Mouse (Mus musculus) hindbrain, embryonic 16.5 days (tissue): ENCODE measurements around the gene Mad2l1bp. TPM values are rescaled to one million over a fixed set of nuclear protein-coding genes. Genes with fewer than 3 reads are reported as not detected.

Source experiments
- ATAC-seq: fragments of 200-750 bp; cut with Nextera tagmentation; 2 replicates; pipeline ENCODE4 v1.8.0; 2017; ENCODE audit warnings: moderate TSS enrichment, moderate library complexity
- H3K27ac ChIP-seq: fragments of 300-500 bp; sonication (generic); 2 replicates; pipeline ENCODE4 v1.5.1; 2014; ENCODE audit warnings: low read depth, mild to moderate bottlenecking, control low read depth, low read length, moderate library complexity
- H3K27me3 ChIP-seq: fragments of 300-500 bp; sonication (generic); replicated peaks from 2 replicates; pipeline ENCODE4 v1.6.1; 2014; ENCODE audit warnings: low read length; ENCODE audit not compliant: control insufficient read depth, insufficient read depth
- H3K36me3 ChIP-seq: fragments of 300-500 bp; sonication (generic); 2 replicates; pipeline ENCODE4 v1.6.1; 2014; ENCODE audit warnings: mild to moderate bottlenecking, low read length, moderate library complexity, mixed read lengths; ENCODE audit not compliant: control insufficient read depth, insufficient read depth
- H3K4me1 ChIP-seq: fragments of 300-500 bp; sonication (generic); 2 replicates; pipeline ENCODE4 v1.6.1; 2014; ENCODE audit warnings: low read depth, low read length; ENCODE audit not compliant: control insufficient read depth, insufficient read depth
- H3K4me2 ChIP-seq: fragments of 300-500 bp; sonication (generic); 2 replicates; pipeline ENCODE4 v1.6.1; 2014; ENCODE audit warnings: mild to moderate bottlenecking, low read length, control low read depth, moderate library complexity
- H3K4me3 ChIP-seq: fragments of 300-500 bp; sonication (generic); 2 replicates; pipeline ENCODE4 v1.5.1; 2014; ENCODE audit warnings: mild to moderate bottlenecking, low read length, control low read depth, moderate library complexity
- H3K9ac ChIP-seq: fragments of 300-500 bp; sonication (generic); 2 replicates; pipeline ENCODE4 v1.6.1; 2014; ENCODE audit warnings: low read depth, mild to moderate bottlenecking, control low read depth, low read length, moderate library complexity
- H3K9me3 ChIP-seq: fragments of 300-500 bp; sonication (generic); 2 replicates; pipeline ENCODE4 v1.6.1; 2014; ENCODE audit warnings: mild to moderate bottlenecking, low read length, moderate library complexity; ENCODE audit not compliant: control insufficient read depth
- WGBS: fragments of 180-500 bp; shearing (Covaris S2); extraction: QIAGEN DNeasy Blood & Tissue Kit; methylation state at CpG from one replicate; pipeline ENCODE4 v1.1.7; 2014; 5-methylcytosine and 5-hydroxymethylcytosine counted together
- polyA plus RNA-seq: library from polyadenylated mRNA; unstranded; fragments of >200 nt; fragmentation: Nextera tagmentation; extraction: Ambion mirVana; gene quantifications from 2 replicates; pipeline ENCODE4 v1.2.1, GENCODE M21; 2015

The Mad2l1bp gene
- polyA plus RNA-seq, 1 experiment from 2014 or later = 22.1 TPM

- 75% methylated on average over 4 of the region's 4 CpGs for WGBS
- ATAC-seq = no peak
- no peaks in the 10 kb centered on the region for H3K27me3 ChIP-seq
- H3K4me1 ChIP-seq = no peaks in the 10 kb centered on the region
- no peak overlapping the region for H3K4me2 ChIP-seq
- H3K9me3 ChIP-seq = no peaks in the 10 kb centered on the region
- no peak overlapping the region for H3K27ac ChIP-seq
- H3K4me3 ChIP-seq = no peak overlapping the region
- no peak overlapping the region for H3K9ac ChIP-seq
- peaks cover 19% of the 10 kb centered on the region for H3K36me3 ChIP-seq
These were observed 34.9 kb downstream of the Mad2l1bp start for GRCm38 (mm10) chr17:46118423-46118850.

DNA sequence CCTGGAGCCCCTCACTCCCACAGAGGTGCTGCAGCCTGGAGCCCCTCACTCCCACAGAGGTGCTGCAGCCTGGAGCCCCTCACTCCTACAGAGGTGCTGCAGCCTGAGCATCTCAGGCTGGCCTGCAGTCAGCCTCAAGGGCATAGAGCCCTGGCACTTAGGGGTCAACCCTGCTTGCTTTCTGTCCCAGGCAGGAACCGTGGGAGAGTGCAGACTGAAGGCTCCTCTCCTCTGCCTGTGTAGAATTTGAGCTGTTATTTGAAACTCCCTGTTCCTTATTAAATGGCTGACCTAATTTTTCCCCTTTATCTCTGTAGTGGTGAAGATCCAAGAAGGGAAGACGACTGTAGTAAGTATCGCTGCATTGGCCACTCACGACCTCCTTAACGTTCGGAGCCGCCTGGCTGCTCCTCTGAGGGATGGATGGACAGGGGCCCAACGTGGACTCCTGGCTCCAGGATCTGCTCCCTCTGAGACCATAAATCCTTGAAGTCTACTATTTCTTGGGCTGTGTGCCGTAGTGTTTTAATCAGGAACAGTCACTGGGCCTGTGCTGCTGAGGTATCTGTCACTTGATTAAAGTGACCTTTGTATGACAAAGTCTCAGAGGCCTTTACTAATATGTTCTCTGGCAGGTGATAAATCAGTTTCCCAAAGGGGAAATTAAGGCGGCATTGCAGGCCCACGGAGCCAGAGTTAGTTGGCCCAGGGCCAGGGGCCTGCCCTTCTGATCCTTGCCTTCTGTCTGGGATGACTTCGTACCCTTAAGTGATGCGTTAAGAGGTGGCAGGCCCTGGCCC is 35.5 kb downstream of the Mad2l1bp start:
- Histone ChIP-seq H3K4me1 (no peaks in the 10 kb centered on the region), H3K9ac (no peak overlapping the region), H3K9me3 (no peaks in the 10 kb centered on the region), H3K27me3 (no peaks in the 10 kb centered on the region), H3K4me2 (no peak overlapping the region), H3K4me3 (no peak overlapping the region), H3K27ac (no peak overlapping the region), H3K36me3 (peaks cover 14% of the 10 kb centered on the region)
- WGBS = 74% methylated on average over 13 of the region's 13 CpGs
- no peak for ATAC-seq

GRCm38 (mm10) chr17:46116881-46117280 is 36.5 kb downstream of the Mad2l1bp start:
- WGBS = 92% methylated on average over 3 of the region's 3 CpGs
- Histone ChIP-seq H3K27ac (no peak overlapping the region), H3K9me3 (no peaks in the 10 kb centered on the region), H3K27me3 (no peaks in the 10 kb centered on the region), H3K4me1 (peaks cover under 1% of the 10 kb centered on the region; the same call in 1 of the 2 replicates), H3K4me3 (no peak overlapping the region), H3K9ac (no peak overlapping the region), H3K4me2 (no peak overlapping the region), H3K36me3 (peaks cover 10% of the 10 kb centered on the region; the same call in 1 of the 2 replicates)
- ATAC-seq = no peak

DNA sequence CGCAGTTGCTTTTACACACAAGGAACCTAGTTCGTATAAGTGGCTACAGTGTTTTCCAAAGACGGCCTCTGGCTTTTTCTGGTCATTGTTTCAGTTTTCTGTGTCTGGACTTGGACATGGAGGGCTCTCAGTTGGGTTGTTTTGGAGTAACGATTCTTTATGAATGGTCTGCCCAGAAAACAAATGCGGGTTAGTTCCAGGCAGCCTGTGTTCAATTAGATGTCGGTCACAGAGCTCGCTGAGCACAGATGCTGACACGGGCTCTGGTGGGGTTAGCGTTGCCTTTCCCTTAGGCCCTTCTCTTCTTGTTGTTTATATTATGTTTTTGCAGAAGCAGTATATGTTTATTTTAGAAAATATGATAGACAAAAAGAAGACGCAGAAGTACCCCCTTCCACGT is 37.2 kb downstream of the Mad2l1bp start:
- Histone ChIP-seq H3K9ac (no peak overlapping the region), H3K9me3 (no peaks in the 10 kb centered on the region), H3K4me3 (no peak overlapping the region), H3K27me3 (no peaks in the 10 kb centered on the region), H3K36me3 (peaks cover 10% of the 10 kb centered on the region; the same call in 1 of the 2 replicates), H3K27ac (no peak overlapping the region), H3K4me1 (peaks cover 6% of the 10 kb centered on the region), H3K4me2 (no peak overlapping the region)
- WGBS = 81% methylated on average over 11 of the region's 11 CpGs
- ATAC-seq = no peak

GRCm38 (mm10) chr17:46115489-46115888 is 37.9 kb downstream of the Mad2l1bp start:
- no peak for ATAC-seq
- H3K9ac ChIP-seq = no peak overlapping the region

GRCm38 (mm10) chr17:46110402-46111289 is 42.7 kb downstream of the Mad2l1bp start, which contains the start of gene Mrps18a:
Mrps18a (plus strand) TSS chr17:46110986.
- peak; percentile 99 for ATAC-seq
- 5% methylated on average over 38 of the region's 38 CpGs for WGBS

More at GRCm38 (mm10) chr17:46115489-46115888, 37.9 kb downstream of the Mad2l1bp start:
- WGBS = 64% methylated on average over 2 of the region's 2 CpGs
- peaks cover 6% of the 10 kb centered on the region for H3K4me1 ChIP-seq
- H3K36me3 ChIP-seq = peaks cover 10% of the 10 kb centered on the region; the same call in 1 of the 2 replicates
- H3K9me3 ChIP-seq = no peaks in the 10 kb centered on the region
- no peaks in the 10 kb centered on the region for H3K27me3 ChIP-seq
- no peak overlapping the region for H3K4me3 ChIP-seq
- H3K4me2 ChIP-seq = no peak overlapping the region
- H3K27ac ChIP-seq = no peak overlapping the region

GRCm38 (mm10) chr17:46108286-46108685 is 45.1 kb downstream of the Mad2l1bp start:
- Histone ChIP-seq H3K27me3 (no peaks in the 10 kb centered on the region), H3K4me1 (peaks cover 6% of the 10 kb centered on the region), H3K9me3 (no peaks in the 10 kb centered on the region), H3K27ac (no peak overlapping the region), H3K4me2 (no peak overlapping the region), H3K4me3 (no peak overlapping the region), H3K36me3 (no peaks in the 10 kb centered on the region), H3K9ac (no peak overlapping the region)
- WGBS = 86% methylated on average over 4 of the region's 4 CpGs
- no peak for ATAC-seq

More at GRCm38 (mm10) chr17:46110402-46111289, 42.7 kb downstream of the Mad2l1bp start, which contains the start of gene Mrps18a:
- Histone ChIP-seq H3K4me2 (peak within 1 kb of the TSS; percentile 86), H3K27ac (peak within 1 kb of the TSS; percentile 74), H3K27me3 (no peaks in the 10 kb centered on the region), H3K9me3 (no peaks in the 10 kb centered on the region), H3K4me3 (peak within 1 kb of the TSS; percentile 77), H3K9ac (peak within 1 kb of the TSS; percentile 80), H3K4me1 (peaks cover 6% of the 10 kb centered on the region), H3K36me3 (no peaks in the 10 kb centered on the region)

GRCm38 (mm10) chr17:46104487-46104886 is 48.9 kb downstream of the Mad2l1bp start:
- no peaks in the 10 kb centered on the region; the same call in 1 of the 2 replicates for H3K4me1 ChIP-seq
- no peak overlapping the region for H3K4me3 ChIP-seq
- 42% methylated on average over 12 of the region's 12 CpGs for WGBS
- H3K9ac ChIP-seq = no peak overlapping the region
- H3K36me3 ChIP-seq = no peaks in the 10 kb centered on the region
- no peaks in the 10 kb centered on the region for H3K27me3 ChIP-seq
- no peaks in the 10 kb centered on the region for H3K9me3 ChIP-seq
- H3K27ac ChIP-seq = no peak overlapping the region
- H3K4me2 ChIP-seq = no peak overlapping the region
- peak; percentile 77 for ATAC-seq
